Mouse (Mus musculus) cerebellum, adult (tissue): ENCODE measurements around the gene Trank1.

Experiments used
- ATAC-seq: cut with Nextera tagmentation; 2 replicates; pipeline ENCODE4 v1.9.2; 2017; ENCODE audit warnings: mild to moderate bottlenecking, moderate library complexity, mixed read lengths; ENCODE audit not compliant: insufficient number of reproducible peaks, low FRiP score, low TSS enrichment

Trank1 gene

GRCm38 (mm10) chr9:111298606-111299005 is 12.9 kb upstream of the Trank1 start:
- ATAC-seq = no peak

- ATAC-seq = no peak
These were observed 9.2 kb upstream of the Trank1 start for GRCm38 (mm10) chr9:111302196-111302831.

- ATAC-seq = no peak
These were observed 7.5 kb upstream of the Trank1 start for GRCm38 (mm10) chr9:111304036-111304435.

GRCm38 (mm10) chr9:111306142-111306541 is 5.4 kb upstream of the Trank1 start:
- no peak for ATAC-seq

- ATAC-seq = peak; percentile 46; the same call in 1 of the 2 replicates
These were observed 403 bp downstream of the Trank1 start for GRCm38 (mm10) chr9:111311843-111312441.

- ATAC-seq = peak; percentile 21; the same call in 1 of the 2 replicates
These were observed 1.1 kb downstream of the Trank1 start for GRCm38 (mm10) chr9:111312442-111313141.

- ATAC-seq = no peak
These were observed 1.8 kb downstream of the Trank1 start for GRCm38 (mm10) chr9:111313299-111313698.

- ATAC-seq = no peak
These were observed 2.3 kb downstream of the Trank1 start for GRCm38 (mm10) chr9:111313793-111314192.

GRCm38 (mm10) chr9:111314219-111314618 is 2.7 kb downstream of the Trank1 start:
- no peak for ATAC-seq

- no peak for ATAC-seq
These were observed 9.4 kb downstream of the Trank1 start for GRCm38 (mm10) chr9:111320912-111321311.

- ATAC-seq = no peak
These were observed 13.3 kb downstream of the Trank1 start for GRCm38 (mm10) chr9:111324881-111325280.

GRCm38 (mm10) chr9:111329881-111330280 is 18.3 kb downstream of the Trank1 start:
- ATAC-seq = no peak

- no peak for ATAC-seq
These were observed 22.3 kb downstream of the Trank1 start for GRCm38 (mm10) chr9:111333790-111334189.

GRCm38 (mm10) chr9:111334555-111335164 is 23.1 kb downstream of the Trank1 start:
- no peak for ATAC-seq

- no peak for ATAC-seq
These were observed 39.7 kb downstream of the Trank1 start for GRCm38 (mm10) chr9:111351233-111351632.

GRCm38 (mm10) chr9:111351641-111352040 is 40.1 kb downstream of the Trank1 start:
- no peak for ATAC-seq

- no peak for ATAC-seq
These were observed 41.1 kb downstream of the Trank1 start for GRCm38 (mm10) chr9:111352646-111353045.

GRCm38 (mm10) chr9:111355041-111355440 is 43.5 kb downstream of the Trank1 start:
- no peak for ATAC-seq

GRCm38 (mm10) chr9:111356386-111356785 is 44.8 kb downstream of the Trank1 start:
- ATAC-seq = no peak

GRCm38 (mm10) chr9:111363656-111364055 is 52.1 kb downstream of the Trank1 start:
- no peak for ATAC-seq

GRCm38 (mm10) chr9:111367713-111368112 is 56.2 kb downstream of the Trank1 start:
- no peak for ATAC-seq
